Comparison of ENCODE assay signal across 21 mouse cellular contexts in the genomic region with DNA sequence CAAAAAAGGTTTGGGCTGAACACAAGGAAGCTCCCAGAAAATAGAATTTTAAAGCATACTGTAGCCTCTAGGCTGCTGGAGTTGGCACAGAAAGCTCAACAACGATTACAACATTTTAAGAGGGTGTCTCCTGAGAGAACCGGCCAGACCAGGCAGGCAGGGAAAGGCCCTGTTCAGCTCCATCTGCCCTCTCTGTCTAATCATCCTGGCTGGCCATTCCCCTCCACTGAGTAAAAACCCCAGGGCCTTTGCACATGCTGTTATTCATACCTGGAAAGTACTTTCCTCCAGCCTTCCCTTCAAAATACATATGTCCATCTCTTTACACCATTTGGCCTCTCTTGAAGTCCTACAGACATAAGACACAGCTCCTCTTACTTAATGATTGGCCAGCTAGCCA. TPM values are rescaled to one million over a fixed set of nuclear protein-coding genes. Genes with fewer than 3 reads are reported as not detected.
A peak's percentile ranks its signal among the peaks of the same experiment; 100 is the strongest.
DNase-seq lines count a peak whose midpoint lies in the region; ATAC-seq and TF ChIP-seq lines count a peak whose summit lies in the region.
"Had no signal": no experiment of that assay in that cellular context is flagged by ENCODE, and none has a peak within 500 bp of the region (broad histone marks: within the 10 kb centered on the region; RNA-seq: fewer than 3 reads in every experiment).

No protein-coding gene starts in this region.

- no peak overlapping the region for H3K9ac ChIP-seq in liver, adult 2 months (ENCODE audit: low read depth, low read length)
- no peak overlapping the region for H3K9ac ChIP-seq in liver, embryonic 12.5 days
- H3K9ac ChIP-seq: kidney, embryonic 15.5 days; limb, embryonic 12.5 days; liver, embryonic 15.5 days had no signal

- WGBS in heart, embryonic 10.5 days: 77% methylated on average over 2 of the region's 2 CpGs
- WGBS in liver, adult 2 months: 22% methylated on average over 2 of the region's 2 CpGs
- 68% methylated on average over 2 of the region's 2 CpGs for WGBS in liver, embryonic 12.5 days (ENCODE audit: insufficient replicate concordance)
- 88% methylated on average over 2 of the region's 2 CpGs for WGBS in midbrain, embryonic 10.5 days

- peaks cover 15% of the 10 kb centered on the region for H3K36me3 ChIP-seq in heart, embryonic 10.5 days
- H3K36me3 ChIP-seq in liver, adult 2 months (ENCODE audit: control insufficient read depth, insufficient read depth, low read length): peaks cover 2% of the 10 kb centered on the region; the same call in 1 of the 2 replicates
- H3K36me3 ChIP-seq in liver, embryonic 12.5 days: peaks cover 14% of the 10 kb centered on the region
- H3K36me3 ChIP-seq in midbrain, embryonic 10.5 days: peaks cover 31% of the 10 kb centered on the region

- H3K27me3 ChIP-seq in heart, embryonic 10.5 days (ENCODE audit: insufficient read depth, poor library complexity, severe bottlenecking): no peaks in the 10 kb centered on the region
- no peaks in the 10 kb centered on the region for H3K27me3 ChIP-seq in liver, adult 2 months (ENCODE audit: control insufficient read depth, insufficient read depth, low read length)
- peaks cover 26% of the 10 kb centered on the region for H3K27me3 ChIP-seq in liver, embryonic 12.5 days (replicated peaks)
- peaks cover 6% of the 10 kb centered on the region; the same call in 1 of the 2 replicates for H3K27me3 ChIP-seq in midbrain, embryonic 10.5 days (ENCODE audit: low read depth, poor library complexity, severe bottlenecking)
- H3K27me3 ChIP-seq: hindbrain, embryonic 13.5 days; limb, embryonic 12.5 days; neural tube, embryonic 13.5 days had no signal

- peaks cover 42% of the 10 kb centered on the region for H3K4me1 ChIP-seq in heart, embryonic 10.5 days
- H3K4me1 ChIP-seq in liver, adult 2 months (ENCODE audit: control insufficient read depth, insufficient read depth, low read length): peaks cover 27% of the 10 kb centered on the region
- H3K4me1 ChIP-seq in liver, embryonic 12.5 days: peaks cover 29% of the 10 kb centered on the region
- peaks cover 23% of the 10 kb centered on the region for H3K4me1 ChIP-seq in brown adipose tissue, adult 24 weeks (ENCODE audit: control insufficient read depth, insufficient read depth, insufficient read length, low read length)
- H3K4me1 ChIP-seq in midbrain, embryonic 10.5 days: peaks cover 41% of the 10 kb centered on the region

- H3K4me3 ChIP-seq in heart, embryonic 10.5 days: no peak overlapping the region
- H3K4me3 ChIP-seq in liver, adult 2 months (ENCODE audit: insufficient read depth, low read depth, low read length): no peak overlapping the region
- no peak overlapping the region for H3K4me3 ChIP-seq in liver, embryonic 12.5 days
- H3K4me3 ChIP-seq in brown adipose tissue, adult 24 weeks (ENCODE audit: insufficient read depth, low read depth, low read length): no peak overlapping the region
- H3K4me3 ChIP-seq in midbrain, embryonic 10.5 days: no peak overlapping the region
- H3K4me3 ChIP-seq: heart, embryonic 13.5 days; kidney, embryonic 15.5 days; limb, embryonic 12.5 days; liver, embryonic 15.5 days had no signal

- peaks cover 22% of the 10 kb centered on the region for H3K79me2 ChIP-seq in liver, adult 2 months (ENCODE audit: control insufficient read depth, insufficient read depth, low read length)

- H3K9me3 ChIP-seq in heart, embryonic 10.5 days: no peaks in the 10 kb centered on the region
- H3K9me3 ChIP-seq in liver, embryonic 12.5 days (replicated peaks): no peaks in the 10 kb centered on the region
- H3K9me3 ChIP-seq in midbrain, embryonic 10.5 days (replicated peaks): no peaks in the 10 kb centered on the region
- H3K9me3 ChIP-seq: heart, embryonic 13.5 days; hindbrain, embryonic 13.5 days; kidney, embryonic 15.5 days; limb, embryonic 12.5 days; liver, embryonic 15.5 days; neural tube, embryonic 13.5 days had no signal

- no peak for TF ChIP-seq POLR2A in liver, adult 2 months (IDR thresholded peaks at IDR 0.05; ENCODE audit: extremely low read depth, insufficient read depth, low read length)

- DNase-seq in heart, adult 11 months: peak; percentile 91
- DNase-seq in heart, embryonic 10.5 days (ENCODE audit: low spot score): no peak
- peak; percentile 54 for DNase-seq in liver, adult 2 months (ENCODE audit: extremely low read depth, low read depth, low spot score)
- DNase-seq in 3T3-L1 (ENCODE audit: low read depth, low spot score): peak; percentile 29
- DNase-seq in embryo, embryonic 10 days (ENCODE audit: low spot score): no peak
- DNase-seq in midbrain, embryonic 10.5 days (ENCODE audit: low spot score): no peak
- DNase-seq: adrenal gland, postnatal 25 days; gastrocnemius, postnatal 14 days; layer of hippocampus, adult 9-11 months had no signal

- no peak overlapping the region for H3K27ac ChIP-seq in heart, embryonic 10.5 days
- H3K27ac ChIP-seq in liver, adult 2 months (replicated peaks; ENCODE audit: insufficient read depth, low read depth, low read length): peak overlapping the region; percentile 32
- no peak overlapping the region for H3K27ac ChIP-seq in liver, embryonic 12.5 days
- H3K27ac ChIP-seq in brown adipose tissue, adult 24 weeks (replicated peaks; ENCODE audit: low read depth, low read length): peak overlapping the region; percentile 23; the same call in 1 of the 2 replicates
- no peak overlapping the region for H3K27ac ChIP-seq in midbrain, embryonic 10.5 days (replicated peaks)
- H3K27ac ChIP-seq: heart, embryonic 13.5 days; hindbrain, embryonic 13.5 days; kidney, embryonic 15.5 days; limb, embryonic 12.5 days; liver, embryonic 15.5 days; macrophage; neural tube, embryonic 13.5 days had no signal

- no peak for TF ChIP-seq CTCF in liver, adult 2 months (IDR thresholded peaks at IDR 0.05; ENCODE audit: low read depth, low read length)

- H3K4me2 ChIP-seq in liver, embryonic 12.5 days: no peak overlapping the region
- H3K4me2 ChIP-seq: midbrain, embryonic 11.5 days had no signal

- ATAC-seq in liver, embryonic 12.5 days: no peak
- ATAC-seq: forebrain, embryonic 14.5 days; inflammation-experienced regulatory T-cells, adult 6 months had no signal

RNA-seq across cellular contexts. Expression of gene Plcg1, which starts 1.7 kb away (rescaled TPM):
- 37.5 and 44.9 TPM in 2 replicates for polyA plus RNA-seq in heart, embryonic 10.5 days (2016; fragmentation: Nextera tagmentation; extraction: Ambion mirVana)
- total RNA-seq in liver, adult 2 months (2014; rRNA removed): 37.3 and 40.9 TPM in 2 replicates
- polyA plus RNA-seq in liver, adult 2 months (2012; rRNA removed): 24.9 and 30.0 TPM in 2 replicates
- polyA plus RNA-seq in liver, embryonic 12.5 days (2016; fragmentation: Nextera tagmentation; extraction: Ambion mirVana): 11.7 and 16.0 TPM in 2 replicates
- polyA plus RNA-seq in brown adipose tissue, adult 24 weeks (2012; ENCODE audit: insufficient read depth, insufficient read length, missing spikeins): 18.2 TPM in 2 replicates
- polyA plus RNA-seq in midbrain, embryonic 10.5 days (2016; fragmentation: Nextera tagmentation; extraction: Ambion mirVana): 57.4 and 68.9 TPM in 2 replicates

Comparison
In these comparisons a context has a peak if more than half of its experiments do, and no peak if none do; other contexts are left out.
1. DNase-seq: peak in heart, adult 11 months (single experiment), liver, adult 2 months (single experiment) and 3T3-L1 (single experiment); none in heart, embryonic 10.5 days (single experiment), embryo, embryonic 10 days (single experiment) and midbrain, embryonic 10.5 days (single experiment).
2. H3K27ac ChIP-seq: peak in liver, adult 2 months (single experiment) and brown adipose tissue, adult 24 weeks (single experiment); none in heart, embryonic 10.5 days (single experiment), liver, embryonic 12.5 days (single experiment) and midbrain, embryonic 10.5 days (single experiment).